Mouse (Mus musculus): ENCODE measurements around the gene Map3k1.

Gene Map3k1

GRCm38 (mm10) chr13:111808637-111809465, at the start of gene Map3k1:
Map3k1 (minus strand) TSS chr13:111808993.
- peak; percentile 51 for DNase-seq (ENCODE audit: extremely low read depth, insufficient read length, low spot score)

GRCm38 (mm10) chr13:111856786-111857455, 48.1 kb upstream of the Map3k1 start:
- DNase-seq (ENCODE audit: extremely low read depth, insufficient read length, low spot score): no peak

- DNase-seq (ENCODE audit: extremely low read depth, insufficient read length, low spot score): no peak
Observed at GRCm38 (mm10) chr13:111856232-111856631, 47.4 kb upstream of the Map3k1 start.

- DNase-seq (ENCODE audit: extremely low read depth, insufficient read length, low spot score): no peak
Observed at GRCm38 (mm10) chr13:111852451-111853224, 43.8 kb upstream of the Map3k1 start.

- DNase-seq (ENCODE audit: extremely low read depth, insufficient read length, low spot score): no peak
Observed at GRCm38 (mm10) chr13:111850046-111850837, 41.4 kb upstream of the Map3k1 start.

- no peak for DNase-seq (ENCODE audit: extremely low read depth, insufficient read length, low spot score)
Observed at GRCm38 (mm10) chr13:111845471-111845870, 36.7 kb upstream of the Map3k1 start.

- DNase-seq (ENCODE audit: extremely low read depth, insufficient read length, low spot score): no peak
Observed at GRCm38 (mm10) chr13:111844313-111844712, 35.5 kb upstream of the Map3k1 start.

- DNase-seq (ENCODE audit: extremely low read depth, insufficient read length, low spot score): no peak
Observed at GRCm38 (mm10) chr13:111835787-111836186, 27.0 kb upstream of the Map3k1 start.

GRCm38 (mm10) chr13:111834613-111835012, 25.8 kb upstream of the Map3k1 start:
- DNase-seq (ENCODE audit: extremely low read depth, insufficient read length, low spot score): no peak

- DNase-seq (ENCODE audit: extremely low read depth, insufficient read length, low spot score): no peak
Observed at GRCm38 (mm10) chr13:111829473-111829872, 20.7 kb upstream of the Map3k1 start.

- DNase-seq (ENCODE audit: extremely low read depth, insufficient read length, low spot score): no peak
Observed at GRCm38 (mm10) chr13:111827481-111827880, 18.7 kb upstream of the Map3k1 start.

GRCm38 (mm10) chr13:111824178-111824577, 15.4 kb upstream of the Map3k1 start:
- no peak for DNase-seq (ENCODE audit: extremely low read depth, insufficient read length, low spot score)

- DNase-seq (ENCODE audit: extremely low read depth, insufficient read length, low spot score): no peak
Observed at GRCm38 (mm10) chr13:111821727-111822375, 13.1 kb upstream of the Map3k1 start.

- DNase-seq (ENCODE audit: extremely low read depth, insufficient read length, low spot score): no peak
Observed at GRCm38 (mm10) chr13:111819618-111820385, 11.0 kb upstream of the Map3k1 start.

- DNase-seq (ENCODE audit: extremely low read depth, insufficient read length, low spot score): no peak
Observed at GRCm38 (mm10) chr13:111819106-111819505, 10.3 kb upstream of the Map3k1 start.

GRCm38 (mm10) chr13:111818216-111818903, 9.6 kb upstream of the Map3k1 start:
- no peak for DNase-seq (ENCODE audit: extremely low read depth, insufficient read length, low spot score)

- no peak for DNase-seq (ENCODE audit: extremely low read depth, insufficient read length, low spot score)
Observed at GRCm38 (mm10) chr13:111817773-111818172, 9.0 kb upstream of the Map3k1 start.

- no peak for DNase-seq (ENCODE audit: extremely low read depth, insufficient read length, low spot score)
Observed at GRCm38 (mm10) chr13:111816431-111816830, 7.6 kb upstream of the Map3k1 start.

- DNase-seq (ENCODE audit: extremely low read depth, insufficient read length, low spot score): no peak
Observed at GRCm38 (mm10) chr13:111815486-111815885, 6.7 kb upstream of the Map3k1 start.
